Mouse (Mus musculus) megakaryocyte, embryonic 14.5 days (primary cell): Measurements from ENCODE around the gene Tfeb.

Experiments
- FLI1 ChIP-seq: IDR thresholded peaks from 2 replicates; pipeline ENCODE4 v1.6.1; 2012; ENCODE audit warnings: low read length, inconsistent platforms, mixed read lengths
- GATA1 ChIP-seq: IDR thresholded peaks from 3 replicates; pipeline ENCODE4 v1.6.1; 2012; ENCODE audit warnings: mixed read lengths, low read length, inconsistent platforms, borderline replicate concordance

DNA sequence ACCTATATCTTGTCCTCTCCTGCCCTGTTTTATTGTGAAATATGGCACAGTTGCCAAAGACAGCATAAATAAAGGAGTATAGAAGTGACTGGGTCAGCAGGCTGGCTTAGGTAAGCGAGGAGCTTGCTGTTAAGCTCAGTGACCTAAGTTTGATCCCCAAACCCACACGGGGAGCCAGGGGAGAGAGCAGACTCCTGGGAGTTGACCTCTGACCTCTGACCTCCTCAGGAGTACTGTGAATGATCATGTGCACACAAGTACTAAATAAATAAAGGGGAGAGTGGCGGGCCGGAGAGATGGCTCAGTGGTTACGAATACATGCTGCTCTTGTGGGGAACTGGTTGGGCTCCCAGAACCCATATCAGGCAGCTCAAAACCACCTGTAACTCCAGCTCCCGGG is 13.3 kb downstream of the Tfeb start:
- no peak for TF ChIP-seq GATA1
- TF ChIP-seq FLI1 = no peak
